Mouse (Mus musculus) cerebellum, adult 8-10 months (tissue): ENCODE measurements at regions not wholly inside any gene's neighbourhood (a gene's known extent, or its start where the extent isn't known, plus 50 kb on each side); places are given as distances from the start of the nearest gene placed in this dataset.
"Not testable (repeated sequence)": the region's sequence is repeated elsewhere in the genome, so short reads cannot be mapped to it uniquely, and the experiment has no call there.

Experiments
- DNase-seq: peaks from one replicate; pipeline ENCODE4 v3.0.0; 2022

- DNase-seq: peak; percentile 63
Observed at GRCm38 (mm10) chr17:69563165-69563564, 124.0 kb downstream of the Akain1 start.

GRCm38 (mm10) chr17:69571070-69571669, 132.0 kb downstream of the Akain1 start:
- DNase-seq: not testable (repeated sequence)

DNA sequence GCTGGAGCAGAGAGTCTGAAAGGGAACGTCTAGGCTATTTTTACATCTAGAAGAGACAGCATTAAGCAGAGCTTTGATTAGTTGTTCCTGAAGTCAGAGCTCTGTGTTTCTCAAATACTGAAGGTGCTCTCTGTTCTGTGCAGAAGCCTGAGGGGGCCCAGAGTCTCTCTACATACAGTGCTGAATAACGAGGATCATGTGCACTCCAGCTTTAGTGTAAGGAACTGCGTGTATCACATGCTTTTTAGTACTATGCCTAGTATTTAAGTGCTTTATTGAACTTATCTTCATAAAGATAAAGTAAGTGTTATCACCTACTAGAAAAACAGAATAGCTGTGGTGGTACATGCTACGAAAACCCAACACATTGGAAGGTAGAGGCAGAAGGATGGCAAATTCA, 151.4 kb downstream of the Akain1 start:
- no peak for DNase-seq

- DNase-seq: no peak
Observed at GRCm38 (mm10) chr17:69597773-69598295, 158.7 kb downstream of the Akain1 start.

- DNase-seq: no peak
Observed at GRCm38 (mm10) chr17:69598461-69598860, 159.3 kb downstream of the Akain1 start.

GRCm38 (mm10) chr17:69603596-69603995, 164.5 kb downstream of the Akain1 start:
- DNase-seq: no peak

DNA sequence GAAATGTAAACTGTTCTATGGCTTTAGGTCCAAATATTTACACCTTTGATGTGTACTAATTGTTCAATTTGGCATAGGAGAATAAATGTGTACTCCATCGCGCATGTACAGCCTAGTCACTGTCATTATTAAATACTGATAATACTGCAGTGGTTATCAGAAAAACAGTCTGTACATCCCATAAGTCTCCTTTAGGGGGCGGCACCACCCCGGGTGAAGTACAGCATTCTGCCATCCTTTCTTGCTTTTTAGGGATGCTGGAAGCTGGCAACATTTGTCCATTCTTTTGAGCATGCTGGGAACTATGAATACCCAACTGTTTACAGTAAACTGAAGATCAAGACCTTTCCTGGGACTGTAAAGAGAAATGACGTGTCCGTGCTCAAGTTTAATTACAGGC, 165.6 kb downstream of the Akain1 start:
- peak; percentile 60 for DNase-seq

- DNase-seq: no peak
Observed at GRCm38 (mm10) chr17:69605458-69605857, 166.3 kb downstream of the Akain1 start.

DNA sequence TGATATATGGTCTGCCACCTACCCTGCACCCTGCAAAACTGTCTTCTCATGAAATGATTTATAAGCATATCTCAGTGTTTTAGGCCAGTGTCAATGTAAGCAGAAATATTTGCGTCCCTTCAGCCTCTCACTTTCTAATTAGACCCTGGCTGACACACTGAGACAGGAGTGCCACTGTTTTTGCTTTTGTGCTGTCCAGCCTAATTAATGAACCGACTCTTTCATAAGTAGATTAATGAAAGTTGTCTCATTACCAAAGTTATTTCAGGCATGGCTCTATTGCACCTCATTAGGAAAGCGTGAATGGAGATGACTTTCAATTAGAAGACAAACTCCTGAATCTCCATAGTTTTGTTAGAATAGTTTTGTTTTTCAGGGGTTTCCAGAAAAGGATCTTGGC, 192.3 kb downstream of the Akain1 start:
- DNase-seq: no peak

DNA sequence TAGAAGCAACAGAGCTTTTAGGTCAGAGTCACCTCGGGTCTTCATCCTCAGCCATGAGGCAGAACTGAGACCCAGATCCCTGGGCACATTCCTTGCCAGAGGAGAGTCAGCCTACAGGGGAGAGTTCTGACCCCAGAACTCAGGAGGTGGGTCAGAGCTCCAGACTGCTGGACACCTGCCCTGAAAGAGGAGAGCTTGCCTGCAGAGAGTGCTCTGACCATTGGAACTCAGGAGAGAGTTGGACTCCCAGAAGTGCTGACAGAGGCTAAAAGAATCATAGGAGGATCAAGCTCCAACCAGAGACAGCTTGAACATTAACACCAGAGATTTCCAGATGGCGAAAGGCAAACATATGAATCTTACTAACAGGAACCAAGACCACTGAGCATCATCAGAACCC, 211.4 kb downstream of the Akain1 start:
- DNase-seq: not testable (repeated sequence)

GRCm38 (mm10) chr17:69654586-69654985, 215.5 kb downstream of the Akain1 start:
- DNase-seq: no peak

DNA sequence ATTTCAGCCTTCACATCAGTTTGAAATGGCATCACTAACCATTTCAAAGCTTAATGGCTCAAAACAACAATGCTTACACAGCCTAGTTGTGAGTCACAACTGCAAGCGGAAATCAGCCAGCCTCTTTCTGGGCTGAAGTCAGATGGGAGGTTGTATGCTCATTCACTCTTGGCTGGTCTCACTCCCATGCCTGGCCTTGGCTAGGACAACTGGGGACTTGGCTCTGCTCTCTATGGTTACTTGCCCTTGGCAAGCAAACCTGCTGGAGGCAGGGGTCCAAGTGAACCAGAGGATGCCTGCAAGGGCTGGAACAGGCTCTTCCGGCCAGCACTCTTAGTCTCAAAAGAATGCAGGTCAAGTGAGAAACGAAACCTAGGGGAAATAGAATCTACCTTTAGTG, 233.4 kb downstream of the Akain1 start:
- peak; percentile 95 for DNase-seq

DNA sequence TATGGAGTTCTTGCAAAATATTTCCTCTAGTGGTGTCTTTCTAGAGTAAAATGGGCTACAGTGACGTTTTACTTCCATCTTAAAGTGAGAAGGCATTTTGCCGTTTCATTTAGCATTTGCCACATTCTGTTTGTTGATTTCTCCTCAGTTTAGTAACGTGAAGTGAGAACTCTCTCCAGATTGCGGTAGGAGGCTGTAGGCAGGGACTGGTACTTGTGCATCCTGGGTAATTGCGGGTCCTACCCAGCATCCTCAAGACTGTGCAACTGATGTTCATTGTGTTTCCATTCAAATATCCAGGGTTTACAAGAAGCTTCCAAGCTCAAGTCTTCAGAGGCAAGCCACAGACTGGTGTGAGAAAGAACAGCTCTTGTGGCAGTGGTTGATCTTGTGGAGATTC, 244.0 kb downstream of the Akain1 start:
- no peak for DNase-seq

GRCm38 (mm10) chr17:69685625-69686257, 246.6 kb downstream of the Akain1 start:
- no peak for DNase-seq

GRCm38 (mm10) chr17:69686383-69686782, 247.3 kb downstream of the Akain1 start:
- DNase-seq: no peak

GRCm38 (mm10) chr17:69695341-69695740, 256.2 kb downstream of the Akain1 start:
- DNase-seq: peak; percentile 32

DNA sequence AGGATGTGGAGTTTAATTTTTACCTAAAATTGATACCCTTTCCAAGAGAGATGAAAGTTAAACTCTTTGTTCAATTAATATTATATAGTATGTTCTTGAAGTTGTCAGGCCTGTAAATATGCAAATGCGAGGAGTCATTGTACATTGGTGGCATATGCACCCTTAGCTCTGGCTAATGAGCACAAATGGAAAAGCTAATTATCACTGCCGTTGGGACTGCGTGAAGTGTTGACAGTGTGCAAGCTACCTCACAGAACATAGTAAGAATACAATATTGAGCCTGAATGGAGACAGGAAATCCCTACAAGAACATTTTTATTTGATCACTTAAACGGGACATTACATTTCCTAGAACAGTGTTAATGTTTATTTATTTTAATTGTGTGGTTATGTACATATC, 241.5 kb upstream of the Dlgap1 start:
- DNase-seq: no peak

GRCm38 (mm10) chr17:69732981-69733380, 235.9 kb upstream of the Dlgap1 start:
- no peak for DNase-seq

GRCm38 (mm10) chr17:69736379-69737096, 232.3 kb upstream of the Dlgap1 start:
- DNase-seq: no peak

GRCm38 (mm10) chr17:69769002-69769421, 199.9 kb upstream of the Dlgap1 start:
- DNase-seq: peak; percentile 11

- peak; percentile 14 for DNase-seq
Observed at GRCm38 (mm10) chr17:69770046-69770445, 198.8 kb upstream of the Dlgap1 start.

DNA sequence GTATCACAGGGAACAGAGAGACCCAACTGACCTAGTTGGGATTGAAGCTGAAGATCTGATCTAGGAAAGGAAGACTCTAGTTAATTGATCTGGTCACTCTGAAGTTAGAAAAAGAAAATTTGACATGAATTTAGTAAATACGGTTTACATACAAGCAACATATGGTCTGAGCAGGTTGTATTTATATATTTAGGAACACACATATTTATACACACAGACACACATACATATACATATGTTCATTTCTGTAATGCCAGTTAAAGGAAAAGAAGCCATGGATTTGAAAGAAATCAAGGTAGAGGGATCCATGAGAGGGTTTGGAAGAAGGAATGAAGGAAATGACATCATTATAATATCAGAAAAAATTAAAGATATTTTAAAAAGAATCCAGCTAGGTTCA, 187.7 kb upstream of the Dlgap1 start:
- DNase-seq: no peak

- DNase-seq: no peak
Observed at GRCm38 (mm10) chr17:69786985-69787384, 181.9 kb upstream of the Dlgap1 start.

- no peak for DNase-seq
Observed at GRCm38 (mm10) chr17:69821473-69821872, 147.4 kb upstream of the Dlgap1 start.
